8 mouse cellular contexts compared by ENCODE assay signal in genomic region chr10:22010088-22010818, GRCm38 (mm10). TPM values are rescaled to one million over a fixed set of nuclear protein-coding genes. Genes with fewer than 3 reads are reported as not detected.
DNase-seq lines count a peak whose midpoint lies in the region; ATAC-seq and TF ChIP-seq lines count a peak whose summit lies in the region.

No protein-coding gene starts in this region.

- H3K9me3 ChIP-seq in heart, embryonic 16.5 days (replicated peaks; ENCODE audit: control insufficient read depth, low read length), result no peaks in the 10 kb centered on the region

- H3K4me3 ChIP-seq in bone marrow, adult 2 months (replicated peaks; ENCODE audit: control insufficient read depth, low read depth, low read length), result no peak overlapping the region
- no peak overlapping the region for H3K4me3 ChIP-seq in embryonic fibroblast, embryonic 13.5 days (ENCODE audit: insufficient read depth, low read length)
- no peak overlapping the region for H3K4me3 ChIP-seq in heart, embryonic 16.5 days (ENCODE audit: low read length)
- H3K4me3 ChIP-seq in layer of hippocampus, adult 2 months, result no peak overlapping the region; the same call in 1 of the 2 replicates

- H3K4me1 ChIP-seq in bone marrow, adult 2 months (ENCODE audit: control insufficient read depth, insufficient read depth, low read length), result no peaks in the 10 kb centered on the region
- H3K4me1 ChIP-seq in embryonic fibroblast, embryonic 13.5 days (ENCODE audit: control insufficient read depth, insufficient read depth, low read length), result no peaks in the 10 kb centered on the region
- no peaks in the 10 kb centered on the region for H3K4me1 ChIP-seq in heart, embryonic 16.5 days (ENCODE audit: control insufficient read depth, insufficient read depth, low read length)

- no peak overlapping the region for H3K9ac ChIP-seq in heart, embryonic 16.5 days (ENCODE audit: low read length)

- 0 out of 2 replicates have a peak, but pooled peaks have one; percentile 32 for ATAC-seq in heart, embryonic 16.5 days (replicated peaks; ENCODE audit: extremely low read depth, insufficient read depth, low FRiP score)

- no peaks in the 10 kb centered on the region for H3K36me3 ChIP-seq in heart, embryonic 16.5 days (ENCODE audit: control insufficient read depth, insufficient read depth)

- H3K27me3 ChIP-seq in heart, embryonic 16.5 days (ENCODE audit: control insufficient read depth, insufficient read depth, low read length), result no peaks in the 10 kb centered on the region

- no peak overlapping the region for H3K27ac ChIP-seq in bone marrow, adult 2 months (ENCODE audit: control insufficient read depth, insufficient read depth, low read depth, low read length, poor library complexity)
- no peak overlapping the region for H3K27ac ChIP-seq in embryonic fibroblast, embryonic 13.5 days (ENCODE audit: insufficient read depth, low read length)
- no peak overlapping the region for H3K27ac ChIP-seq in heart, embryonic 16.5 days (ENCODE audit: low read length)
- no peak overlapping the region for H3K27ac ChIP-seq in layer of hippocampus, adult 2 months

- H3K4me2 ChIP-seq in heart, embryonic 16.5 days (ENCODE audit: low read depth, low read length), result no peak overlapping the region

- TF ChIP-seq CTCF in bone marrow, adult 2 months (IDR thresholded peaks at IDR 0.05; ENCODE audit: control insufficient read depth, insufficient read depth, low read length), result peak; percentile 89
- TF ChIP-seq CTCF in embryonic fibroblast, embryonic 13.5 days (IDR thresholded peaks at IDR 0.05; ENCODE audit: borderline replicate concordance, insufficient read depth, low read length), result peak; percentile 88; the same call in 1 of the 2 replicates
- peak; percentile 79 for TF ChIP-seq CTCF in layer of hippocampus, adult 2 months (conservative IDR thresholded peaks at IDR 0.05)

- DNase-seq in ES-CJ7 (ENCODE audit: low read depth, low spot score), result peak; percentile 91
- DNase-seq in layer of hippocampus, adult 2 months (ENCODE audit: low spot score in 2 of 2), result peak; percentile 63 to 87
- DNase-seq in lung, postnatal 10 days, result peak; percentile 86
- peak; percentile 91 for DNase-seq in retina, adult 2 months (ENCODE audit: low read depth, low spot score)
- DNase-seq in thymus, postnatal 36 days, result peak; percentile 70 to 78

- TF ChIP-seq POLR2A in bone marrow, adult 2 months (IDR thresholded peaks at IDR 0.05; ENCODE audit: borderline replicate concordance, control insufficient read depth, low read depth, low read length), result no peak
- no peak for TF ChIP-seq POLR2A in embryonic fibroblast, embryonic 13.5 days (IDR thresholded peaks at IDR 0.05; ENCODE audit: low read depth, low read length)

- 30% methylated on average over 19 of the region's 19 CpGs for WGBS in bone marrow, adult 2 months
- 33% methylated on average over 19 of the region's 19 CpGs for WGBS in heart, embryonic 16.5 days

RNA-seq across cellular contexts. Expression of gene 4930444G20Rik, which starts 57.6 kb away (rescaled TPM):
- not detected in 2 replicates for polyA plus RNA-seq in bone marrow, adult 2 months (2011; ENCODE audit: insufficient read depth, insufficient read length, low replicate concordance, missing spikeins)
- not detected in 2 replicates for polyA plus RNA-seq in embryonic fibroblast, embryonic 13.5 days (2011; ENCODE audit: insufficient read length, low read depth, missing spikeins)
- polyA plus RNA-seq in heart, embryonic 16.5 days (2015; fragmentation: Nextera tagmentation; extraction: Ambion mirVana), result not detected in 2 replicates
- not detected for total RNA-seq in layer of hippocampus, adult 2 months (2021)
